ENCODE assay signal across 17 mouse cellular contexts in the genomic region with DNA sequence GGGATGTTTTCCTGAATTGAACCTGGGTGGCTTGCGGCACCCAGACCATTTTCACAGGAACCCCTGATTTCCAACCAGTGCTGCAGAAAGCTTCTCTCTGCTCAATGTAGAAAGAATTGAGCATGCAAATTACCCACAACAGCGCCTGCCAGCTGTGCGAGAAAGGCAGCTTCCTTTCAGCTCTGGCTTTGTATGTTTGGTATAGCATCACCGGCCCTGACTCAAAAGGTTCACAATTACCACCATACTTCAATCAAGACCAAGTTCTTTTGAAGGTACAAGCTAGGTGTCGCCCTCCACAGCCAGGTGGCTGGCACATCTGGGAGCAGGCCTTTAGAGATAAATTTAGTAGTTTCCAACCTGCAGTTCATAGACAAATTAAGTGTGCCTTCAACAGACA. TPM values are rescaled to one million over a fixed set of nuclear protein-coding genes. Genes with fewer than 3 reads are reported as not detected.
DNase-seq lines count a peak whose midpoint lies in the region; ATAC-seq and TF ChIP-seq lines count a peak whose summit lies in the region.
"Had no signal": no experiment of that assay in that cellular context is flagged by ENCODE, and none has a peak within 500 bp of the region (broad histone marks: within the 10 kb centered on the region; RNA-seq: fewer than 3 reads in every experiment).

No protein-coding gene starts in this region.

- no peak for DNase-seq in forebrain, embryonic 11.5 days (ENCODE audit: low spot score)
- peak; percentile 63 for DNase-seq in CH12.LX (ENCODE audit: extremely low read depth)
- peak; percentile 73 for DNase-seq in thymus, postnatal 14 days
- no peak for DNase-seq in right cerebral cortex, postnatal 36 days (ENCODE audit: low spot score in 2 of 2)
- DNase-seq: cerebellum, postnatal 36 days; heart, adult 18-20 months; kidney, postnatal 10 days; lung, postnatal 36 days; midbrain, embryonic 14.5 days had no signal

- peaks cover 29% of the 10 kb centered on the region for H3K36me3 ChIP-seq in forebrain, embryonic 12.5 days (replicated peaks)
- H3K36me3 ChIP-seq in forebrain, embryonic 11.5 days (ENCODE audit: control insufficient read depth, insufficient read depth, low read length) = peaks cover 12% of the 10 kb centered on the region; the same call in 1 of the 2 replicates
- H3K36me3 ChIP-seq in CH12.LX (replicated peaks in 1 of 2; ENCODE audit: control insufficient read depth in 1 of 2, insufficient read depth in 1 of 2, low read length in 1 of 2) = peaks cover 36 to 53% of the 10 kb centered on the region in 2 experiments
- peaks cover 58% of the 10 kb centered on the region for H3K36me3 ChIP-seq in liver, embryonic 15.5 days (replicated peaks)
- H3K36me3 ChIP-seq in intestine, embryonic 16.5 days (ENCODE audit: control insufficient read depth, insufficient read depth, low read length) = peaks cover 6% of the 10 kb centered on the region; the same call in 1 of the 2 replicates

- dilution Hi-C loops in CH12.LX (cut with MboI; ENCODE audit: extremely low pct_ligation_motif_present, extremely low pct_unique_long_range_greater_than_20kb, low sequenced_read_pairs) = no loop called here

- H3K9me3 ChIP-seq in forebrain, embryonic 12.5 days = no peaks in the 10 kb centered on the region
- H3K9me3 ChIP-seq in forebrain, embryonic 11.5 days (ENCODE audit: control insufficient read depth, low read length) = no peaks in the 10 kb centered on the region
- no peaks in the 10 kb centered on the region for H3K9me3 ChIP-seq in CH12.LX (replicated peaks; ENCODE audit: low read length)
- no peaks in the 10 kb centered on the region for H3K9me3 ChIP-seq in liver, embryonic 15.5 days (replicated peaks)
- H3K9me3 ChIP-seq in intestine, embryonic 16.5 days (ENCODE audit: control insufficient read depth, low read length) = no peaks in the 10 kb centered on the region
- H3K9me3 ChIP-seq: embryonic facial prominence, embryonic 15.5 days; neural tube, embryonic 12.5 days had no signal

- no peak overlapping the region for H3K4me3 ChIP-seq in forebrain, embryonic 12.5 days (replicated peaks)
- H3K4me3 ChIP-seq in forebrain, embryonic 11.5 days (ENCODE audit: low read depth, low read length) = no peak overlapping the region
- H3K4me3 ChIP-seq in CH12.LX (replicated peaks in 1 of 3; ENCODE audit: low read depth in 2 of 3, low read length in 2 of 3, poor library complexity in 1 of 3) = no peak overlapping the region
- peak overlapping the region; percentile 93 for H3K4me3 ChIP-seq in liver, embryonic 15.5 days (replicated peaks)
- H3K4me3 ChIP-seq in intestine, embryonic 16.5 days (ENCODE audit: low read length) = no peak overlapping the region
- H3K4me3 ChIP-seq: embryonic facial prominence, embryonic 15.5 days; left cerebral cortex, adult 2 months; neural tube, embryonic 12.5 days had no signal

- TF ChIP-seq POLR2A in CH12.LX (IDR thresholded peaks at IDR 0.05; ENCODE audit: low read depth, low read length) = no peak

- no peak overlapping the region for H3K4me2 ChIP-seq in forebrain, embryonic 12.5 days
- no peak overlapping the region for H3K4me2 ChIP-seq in forebrain, embryonic 11.5 days (ENCODE audit: low read depth, low read length, severe bottlenecking)
- H3K4me2 ChIP-seq in CH12.LX (ENCODE audit: insufficient read depth, low read depth, poor library complexity, severe bottlenecking) = peak overlapping the region; percentile 30; the same call in 1 of the 2 replicates
- peak overlapping the region; percentile 99 for H3K4me2 ChIP-seq in liver, embryonic 15.5 days
- no peak overlapping the region for H3K4me2 ChIP-seq in intestine, embryonic 16.5 days (ENCODE audit: low read depth, low read length)
- H3K4me2 ChIP-seq: embryonic facial prominence, embryonic 15.5 days; neural tube, embryonic 12.5 days had no signal

- H3K27me3 ChIP-seq in forebrain, embryonic 12.5 days = peaks cover 7% of the 10 kb centered on the region
- H3K27me3 ChIP-seq in forebrain, embryonic 11.5 days (ENCODE audit: control insufficient read depth, insufficient read depth, low read length) = no peaks in the 10 kb centered on the region
- no peaks in the 10 kb centered on the region for H3K27me3 ChIP-seq in CH12.LX (replicated peaks)
- H3K27me3 ChIP-seq in liver, embryonic 15.5 days = no peaks in the 10 kb centered on the region
- no peaks in the 10 kb centered on the region for H3K27me3 ChIP-seq in intestine, embryonic 16.5 days (replicated peaks; ENCODE audit: control insufficient read depth, insufficient read depth, low read length)
- H3K27me3 ChIP-seq: embryonic facial prominence, embryonic 15.5 days; neural tube, embryonic 12.5 days had no signal

- H3K27ac ChIP-seq in forebrain, embryonic 12.5 days = no peak overlapping the region
- H3K27ac ChIP-seq in forebrain, embryonic 11.5 days (ENCODE audit: low read depth, low read length) = no peak overlapping the region
- 0 out of 2 replicates have a peak overlapping the region, but pooled peaks have one; percentile 1 for H3K27ac ChIP-seq in CH12.LX (ENCODE audit: insufficient read depth, low read depth)
- H3K27ac ChIP-seq in liver, embryonic 15.5 days (replicated peaks) = peak overlapping the region; percentile 86; the same call in 1 of the 2 replicates
- H3K27ac ChIP-seq in intestine, embryonic 16.5 days (ENCODE audit: low read length) = no peak overlapping the region
- H3K27ac ChIP-seq: embryonic facial prominence, embryonic 15.5 days; hindbrain, postnatal 0 days; left cerebral cortex, adult 2 months; neural tube, embryonic 12.5 days had no signal

- peaks cover 12% of the 10 kb centered on the region for H3K79me2 ChIP-seq in CH12.LX (replicated peaks; ENCODE audit: control insufficient read depth, extremely low read depth, insufficient read depth, poor library complexity, severe bottlenecking)

- peaks cover 32% of the 10 kb centered on the region for H3K4me1 ChIP-seq in forebrain, embryonic 12.5 days
- peaks cover 13% of the 10 kb centered on the region for H3K4me1 ChIP-seq in forebrain, embryonic 11.5 days (replicated peaks; ENCODE audit: control insufficient read depth, insufficient read depth, low read length)
- peaks cover 14 to 48% of the 10 kb centered on the region in 2 experiments for H3K4me1 ChIP-seq in CH12.LX (ENCODE audit: control insufficient read depth in 1 of 2, insufficient read depth in 2 of 2)
- peaks cover 55% of the 10 kb centered on the region for H3K4me1 ChIP-seq in liver, embryonic 15.5 days (replicated peaks)
- H3K4me1 ChIP-seq in intestine, embryonic 16.5 days (ENCODE audit: control insufficient read depth, insufficient read depth, low read length) = peaks cover 17% of the 10 kb centered on the region

- in situ Hi-C loops in CH12.LX (cut with MboI; ENCODE audit: low pct_ligation_motif_present, low pct_unique_long_range_greater_than_20kb, low sequenced_read_pairs) = no loop called here

- TF ChIP-seq EP300 in CH12.LX (IDR thresholded peaks at IDR 0.05; ENCODE audit: low read length) = no peak

- peak overlapping the region; percentile 36; the same call in 1 of the 2 replicates for H3K9ac ChIP-seq in forebrain, embryonic 12.5 days
- no peak overlapping the region for H3K9ac ChIP-seq in forebrain, embryonic 11.5 days (ENCODE audit: low read length)
- 0 out of 2 replicates have a peak overlapping the region, but pooled peaks have one; percentile 28 for H3K9ac ChIP-seq in CH12.LX (ENCODE audit: insufficient read depth, low read depth)
- peak overlapping the region; percentile 25; the same call in 1 of the 2 replicates for H3K9ac ChIP-seq in liver, embryonic 15.5 days
- no peak overlapping the region for H3K9ac ChIP-seq in intestine, embryonic 16.5 days (ENCODE audit: low read depth, low read length)
- H3K9ac ChIP-seq: embryonic facial prominence, embryonic 15.5 days; neural tube, embryonic 12.5 days had no signal

- WGBS in forebrain, embryonic 12.5 days = 64% methylated on average over 5 of the region's 5 CpGs
- 73% methylated on average over 5 of the region's 5 CpGs for WGBS in forebrain, embryonic 11.5 days
- WGBS in liver, embryonic 15.5 days (ENCODE audit: insufficient replicate concordance) = 78% methylated on average over 5 of the region's 5 CpGs
- WGBS in intestine, embryonic 16.5 days = 85% methylated on average over 5 of the region's 5 CpGs

- TF ChIP-seq RAD21 in CH12.LX (IDR thresholded peaks at IDR 0.05; ENCODE audit: low read depth, low read length) = no peak

- no peak for ATAC-seq in forebrain, embryonic 12.5 days (ENCODE audit: low FRiP score)
- no peak for ATAC-seq in forebrain, embryonic 11.5 days (replicated peaks; ENCODE audit: low FRiP score)
- no peak for ATAC-seq in liver, embryonic 15.5 days (ENCODE audit: insufficient read depth)
- no peak for ATAC-seq in erythroid progenitor cell, adult 5-6 weeks (replicated peaks; ENCODE audit: low FRiP score, poor library complexity, severe bottlenecking)
- ATAC-seq in intestine, embryonic 16.5 days = no peak
- ATAC-seq: hindbrain, postnatal 0 days had no signal

- peak in 1 of 2 experiments; percentile 40; a peak in 2 of 4 replicates for TF ChIP-seq CTCF in CH12.LX (conservative IDR thresholded peaks at IDR 0.05 in 1 of 2, IDR thresholded peaks at IDR 0.05 in 1 of 2; ENCODE audit: low read depth in 2 of 2, low read length in 2 of 2)

TF ChIP-seq in CH12.LX, 34 proteins besides CTCF, POLR2A, EP300 and RAD21 (continues in another document):
- TF ChIP-seq GABPA (IDR thresholded peaks at IDR 0.05; ENCODE audit: insufficient replicate concordance, low read depth, low read length) (no peak), JUN (IDR thresholded peaks at IDR 0.05; ENCODE audit: insufficient read depth, low read depth, low read length) (no peak), JUND (conservative IDR thresholded peaks at IDR 0.05; ENCODE audit: low read depth, low read length) (no peak), MAX (IDR thresholded peaks at IDR 0.05; ENCODE audit: low read length) (no peak), MAFK (IDR thresholded peaks at IDR 0.05; ENCODE audit: insufficient replicate concordance, low read length) (no peak), ELF1 (IDR thresholded peaks at IDR 0.05; ENCODE audit: low read depth, low read length) (no peak), USF1 (IDR thresholded peaks at IDR 0.05; ENCODE audit: low read depth, low read length) (no peak), HCFC1 (IDR thresholded peaks at IDR 0.05; ENCODE audit: low read depth, low read length) (no peak), MEF2A (IDR thresholded peaks at IDR 0.05; ENCODE audit: borderline replicate concordance, low read depth, low read length) (no peak)

RNA-seq across cellular contexts. Expression of a gene that starts 3.2 kb away (rescaled TPM):
- polyA plus RNA-seq in forebrain, embryonic 12.5 days (2016; fragmentation: Nextera tagmentation; extraction: Ambion mirVana) = 43.4 and 44.1 TPM in 2 replicates
- 68.6 and 71.1 TPM in 2 replicates for polyA plus RNA-seq in forebrain, embryonic 11.5 days (2014; fragmentation: Nextera tagmentation; extraction: Ambion mirVana)
- 43.7 and 74.4 TPM in 2 replicates for total RNA-seq in CH12.LX (2012; rRNA removed)
- total RNA-seq in CH12.LX (2014; rRNA removed) = 70.0 and 77.8 TPM in 2 replicates
- 109 and 110 TPM in 2 replicates for polyA plus RNA-seq in CH12.LX (2012; ENCODE audit: insufficient read length, low read depth)
- 77.6 and 79.9 TPM in 2 replicates for polyA plus RNA-seq in liver, embryonic 15.5 days (2015; fragmentation: Nextera tagmentation; extraction: Ambion mirVana)
- 131 and 148 TPM in 2 replicates for total RNA-seq in erythroid progenitor cell, adult 5-6 weeks (2015; ENCODE audit: low replicate concordance)
- total RNA-seq in erythroid progenitor cell, adult 5-6 weeks (2017; ENCODE audit: low replicate concordance) = 180 and 187 TPM in 2 replicates
- polyA plus RNA-seq in intestine, embryonic 16.5 days (2015; fragmentation: Nextera tagmentation; extraction: Ambion mirVana) = 45.8 and 55.9 TPM in 2 replicates

Comparison
In these comparisons a context has a peak if more than half of its experiments do, and no peak if none do; other contexts are left out.
1. H3K9ac ChIP-seq: peak in forebrain, embryonic 12.5 days (single experiment), CH12.LX (single experiment) and liver, embryonic 15.5 days (single experiment); none in forebrain, embryonic 11.5 days (single experiment) and intestine, embryonic 16.5 days (single experiment).
2. H3K27ac ChIP-seq: peak in CH12.LX (single experiment) and liver, embryonic 15.5 days (single experiment); none in forebrain, embryonic 12.5 days (single experiment), forebrain, embryonic 11.5 days (single experiment) and intestine, embryonic 16.5 days (single experiment).
3. H3K4me2 ChIP-seq: peak in CH12.LX (single experiment) and liver, embryonic 15.5 days (single experiment); none in forebrain, embryonic 12.5 days (single experiment), forebrain, embryonic 11.5 days (single experiment) and intestine, embryonic 16.5 days (single experiment).
4. DNase-seq: peak in CH12.LX (single experiment) and thymus, postnatal 14 days (single experiment); none in forebrain, embryonic 11.5 days (single experiment) and right cerebral cortex, postnatal 36 days (0 of 2).